Mouse (Mus musculus) right cerebral cortex, postnatal 10 days (tissue): ENCODE results near the gene 4930522L14Rik.
"Not testable (repeated sequence)": the region's sequence is repeated elsewhere in the genome, so short reads cannot be mapped to it uniquely, and the experiment has no call there.

Experiments used
- DNase-seq, 2 experiments: peaks; one replicate each; pipeline ENCODE4 v3.0.0; 2021; ENCODE audit warnings: low spot score in 2 of 2

4930522L14Rik gene

DNA sequence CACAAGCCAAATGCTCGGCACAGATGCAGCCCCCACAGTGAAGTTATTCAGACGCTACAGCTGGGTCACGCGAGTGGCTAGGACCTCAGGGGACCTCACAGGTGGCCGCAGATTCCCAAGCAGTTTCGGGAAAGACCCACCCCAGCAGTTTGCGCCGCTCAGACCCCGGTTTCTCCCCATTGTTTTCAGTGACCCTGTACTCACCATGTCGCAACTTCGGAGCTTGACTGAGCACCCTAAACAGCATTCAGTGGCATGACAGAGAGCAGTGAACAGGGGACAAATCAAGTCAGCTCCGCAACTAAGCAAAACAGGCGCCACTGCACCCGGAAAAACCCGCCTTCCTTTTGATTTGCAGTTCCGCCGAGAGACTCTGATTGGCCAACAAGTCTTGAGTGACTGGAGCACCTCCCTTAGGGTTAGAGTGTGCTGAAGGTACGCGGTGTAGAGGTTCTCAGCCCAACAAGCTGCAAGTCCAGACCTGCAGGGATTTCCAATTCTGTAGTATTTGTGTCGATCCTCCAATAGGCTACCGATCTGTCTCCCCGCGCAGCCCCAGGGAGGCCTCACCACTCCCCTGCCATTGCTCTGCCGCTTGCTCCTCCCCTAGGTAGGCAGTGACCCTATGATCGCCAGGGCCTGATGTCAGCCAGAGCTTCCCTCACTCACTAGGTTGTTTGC lies at the start of gene 4930522L14Rik:
TSS of gene 4930522L14Rik (minus strand) at position 496 of the 681 bp plus-strand sequence.
- peak; percentile 67 to 70 for DNase-seq

DNA sequence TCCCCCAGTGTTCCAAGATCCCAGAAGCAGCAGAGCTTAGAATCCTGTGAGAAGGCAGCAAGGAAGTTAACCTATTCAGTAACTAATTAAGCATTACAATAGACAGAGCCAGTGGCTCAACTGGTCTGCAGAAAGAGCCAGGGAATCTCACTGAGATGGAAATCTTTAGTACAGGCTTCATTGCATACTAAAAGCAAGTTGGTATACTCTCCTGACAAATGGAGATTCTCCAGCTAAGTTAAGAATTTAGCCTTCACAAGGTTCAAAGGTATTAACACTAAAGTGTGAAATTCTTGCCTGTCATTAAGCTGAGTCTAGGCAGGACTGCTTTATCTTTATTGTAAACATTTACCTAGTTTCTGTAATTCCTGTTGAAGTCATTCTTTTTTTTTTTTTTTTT lies 49.8 kb upstream of the 4930522L14Rik start:
- not testable (repeated sequence) for DNase-seq

DNA sequence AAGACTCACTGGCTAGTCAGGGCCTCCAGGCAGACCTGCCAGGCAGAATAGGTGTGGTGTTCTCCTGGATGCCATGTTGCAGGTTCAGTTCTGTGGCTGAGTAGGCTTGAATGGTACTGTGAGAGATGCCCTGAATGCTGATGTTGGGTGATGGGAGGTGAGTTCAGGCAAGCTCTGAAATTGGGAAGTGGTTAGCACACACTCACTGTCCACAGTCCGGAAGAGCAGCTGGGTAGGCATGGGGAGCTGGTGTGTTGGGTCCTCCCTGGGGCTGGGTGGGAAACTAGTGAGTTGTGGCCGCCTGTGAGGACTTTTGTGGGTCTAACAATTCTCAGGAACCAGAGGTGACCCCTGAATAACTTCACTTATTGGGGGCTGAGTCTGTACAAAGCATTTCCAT lies 48.3 kb upstream of the 4930522L14Rik start:
- DNase-seq: not testable (repeated sequence)

DNA sequence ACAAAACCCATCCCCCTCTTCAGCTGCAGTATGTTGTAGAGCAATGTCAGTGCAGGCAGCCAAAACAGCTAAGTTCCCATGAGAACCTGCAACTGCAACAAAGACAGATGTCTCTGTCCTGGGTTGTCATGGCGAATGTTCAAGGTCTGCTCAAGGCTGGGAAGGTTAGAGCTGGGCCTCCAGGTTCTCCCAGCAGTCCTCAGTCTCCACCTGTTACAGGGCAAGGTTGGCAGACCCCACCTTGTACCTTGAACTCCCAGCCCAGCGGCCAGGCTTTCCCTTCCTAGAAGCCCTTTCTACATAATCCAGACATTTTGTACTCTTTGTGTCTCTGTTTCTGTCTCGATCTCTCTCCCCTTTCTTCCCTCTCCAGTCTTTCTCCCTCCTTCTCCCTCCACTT lies 45.3 kb upstream of the 4930522L14Rik start:
- DNase-seq: not testable (repeated sequence)

DNA sequence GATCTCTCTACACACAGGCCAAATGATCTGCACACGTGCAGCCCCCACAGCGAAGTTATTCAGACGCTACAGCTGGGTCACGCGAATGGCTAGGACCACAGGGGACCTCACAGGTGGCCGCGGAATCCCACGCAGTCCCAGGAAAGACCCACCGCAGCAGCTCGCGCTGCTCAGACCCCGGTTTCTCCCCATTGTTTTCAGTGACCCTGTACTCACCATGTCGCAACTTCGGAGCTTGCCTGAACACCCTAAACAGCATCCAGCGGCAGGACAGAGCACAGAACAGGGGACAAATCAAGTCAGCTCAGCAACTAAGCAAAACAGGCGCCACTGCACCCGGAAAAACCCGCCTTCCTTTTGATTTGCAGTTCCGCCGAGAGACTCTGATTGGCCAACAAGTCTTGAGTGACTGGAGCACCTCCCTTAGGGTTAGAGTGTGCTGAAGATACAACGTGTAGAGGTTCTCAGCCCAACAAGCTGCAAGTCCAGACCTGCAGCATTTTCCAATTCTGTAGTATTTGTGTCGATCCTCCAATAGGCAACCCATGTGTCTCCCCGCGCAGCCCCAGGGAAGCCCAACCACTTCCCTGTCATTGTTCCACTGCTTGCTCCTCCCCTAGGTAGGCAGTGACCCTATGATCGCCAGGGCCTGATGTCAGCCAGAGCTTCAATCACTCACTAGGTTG lies 44.4 kb upstream of the 4930522L14Rik start:
- peak; percentile 29 to 36 for DNase-seq

DNA sequence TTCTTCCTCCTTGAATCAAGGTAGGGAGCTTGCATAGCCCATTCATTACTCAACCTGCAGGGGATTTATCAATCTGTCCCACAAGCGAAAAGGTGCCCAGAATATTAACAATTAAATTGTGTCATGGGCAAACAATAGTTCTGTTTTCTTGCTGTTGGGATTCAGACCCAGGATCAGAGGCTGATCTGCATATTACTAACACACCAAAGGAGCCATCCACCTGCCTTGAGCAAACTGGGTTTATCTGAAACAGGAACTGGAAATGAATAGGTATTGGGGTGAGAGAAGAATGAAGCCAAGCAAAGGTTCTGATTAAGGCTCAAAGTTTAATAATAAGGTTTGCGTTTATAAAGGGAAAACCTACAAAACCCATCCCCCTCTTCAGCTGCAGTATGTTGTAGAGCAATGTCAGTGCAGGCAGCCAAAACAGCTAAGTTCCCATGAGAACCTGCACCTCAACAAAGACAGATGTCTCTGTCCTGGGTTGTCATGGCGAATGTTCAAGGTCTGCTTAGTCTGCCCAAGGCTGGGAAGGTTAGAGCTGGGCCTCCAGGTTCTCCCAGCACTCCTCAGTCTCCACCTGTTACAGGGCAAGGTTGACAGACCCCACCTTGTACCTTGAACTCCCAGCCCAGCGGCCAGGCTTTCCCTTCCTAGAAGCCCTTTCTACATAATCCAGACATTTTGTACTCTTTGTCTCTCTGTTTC lies 541 bp upstream of the 4930522L14Rik start:
- DNase-seq: not testable (repeated sequence)

DNA sequence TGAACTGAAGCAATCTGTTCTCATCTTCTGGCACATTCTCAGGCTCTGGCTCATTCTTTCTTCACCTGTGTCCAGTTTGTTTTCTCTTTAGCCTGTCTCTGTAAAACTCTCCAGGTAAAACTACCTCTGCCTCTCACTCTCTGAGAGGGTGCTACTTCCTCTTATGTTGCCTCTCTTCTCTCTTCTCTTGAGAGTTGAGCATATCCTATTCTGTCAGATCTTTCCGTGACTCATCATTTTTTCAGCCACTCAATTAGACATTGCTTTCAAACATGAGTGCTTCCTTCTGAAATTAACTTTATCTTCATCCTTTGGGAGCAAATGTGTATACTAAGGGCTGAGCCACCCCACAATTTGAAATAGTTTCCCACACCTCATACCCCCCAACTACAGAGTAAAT lies 6.6 kb downstream of the 4930522L14Rik start:
- DNase-seq: not testable (repeated sequence)

DNA sequence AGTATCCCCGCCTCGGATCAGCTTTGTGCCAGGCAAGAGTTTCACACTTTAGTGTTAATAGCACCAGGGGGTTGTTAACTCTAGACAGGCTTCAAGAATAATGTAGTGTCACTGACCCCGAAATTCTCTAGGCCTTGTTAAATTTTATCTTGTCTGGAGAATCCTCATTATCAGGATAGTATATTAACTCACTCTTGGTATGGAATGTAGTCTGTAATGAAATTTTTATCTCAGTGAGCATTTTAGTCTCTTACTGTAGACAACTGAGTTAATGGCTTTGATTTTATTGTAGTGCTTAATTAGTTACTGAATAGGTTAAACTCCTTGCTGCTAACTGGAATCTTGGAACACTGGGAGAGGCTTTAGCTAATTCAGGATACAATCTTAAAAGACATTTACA lies 34.3 kb downstream of the 4930522L14Rik start:
- DNase-seq: not testable (repeated sequence)

DNA sequence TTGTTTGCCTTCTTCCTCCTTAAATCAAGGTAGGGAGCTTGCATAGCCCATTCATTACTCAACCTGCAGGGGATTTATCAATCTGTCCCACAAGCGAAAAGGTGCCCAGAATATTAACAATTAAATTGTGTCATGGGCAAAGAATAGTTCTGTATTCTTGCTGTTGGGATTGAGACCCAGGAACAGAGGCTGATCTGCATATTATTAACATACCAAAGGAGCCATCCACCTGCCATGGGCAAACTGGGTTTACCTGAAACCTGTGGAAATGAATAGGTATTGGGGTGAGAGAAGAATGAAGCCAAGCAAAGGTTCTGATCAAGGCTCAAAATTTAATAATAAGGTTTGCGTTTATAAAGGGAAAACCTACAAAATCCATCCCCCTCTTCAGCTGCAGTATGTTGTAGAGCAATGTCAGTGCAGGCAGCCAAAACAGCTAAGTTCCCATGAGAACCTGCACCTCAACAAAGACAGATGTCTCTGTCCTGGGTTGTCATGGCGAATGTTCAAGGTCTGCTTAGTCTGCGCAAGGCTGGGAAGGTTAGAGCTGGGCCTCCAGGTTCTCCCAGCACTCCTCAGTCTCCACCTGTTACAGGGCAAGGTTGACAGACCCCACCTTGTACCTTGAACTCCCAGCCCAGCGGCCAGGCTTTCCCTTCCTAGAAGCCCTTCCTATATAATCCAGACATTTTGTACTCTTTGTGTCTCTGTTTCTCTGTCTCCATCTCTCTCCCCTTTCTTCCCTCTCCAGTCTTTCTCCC lies 60.3 kb downstream of the 4930522L14Rik start:
- DNase-seq: not testable (repeated sequence)

DNA sequence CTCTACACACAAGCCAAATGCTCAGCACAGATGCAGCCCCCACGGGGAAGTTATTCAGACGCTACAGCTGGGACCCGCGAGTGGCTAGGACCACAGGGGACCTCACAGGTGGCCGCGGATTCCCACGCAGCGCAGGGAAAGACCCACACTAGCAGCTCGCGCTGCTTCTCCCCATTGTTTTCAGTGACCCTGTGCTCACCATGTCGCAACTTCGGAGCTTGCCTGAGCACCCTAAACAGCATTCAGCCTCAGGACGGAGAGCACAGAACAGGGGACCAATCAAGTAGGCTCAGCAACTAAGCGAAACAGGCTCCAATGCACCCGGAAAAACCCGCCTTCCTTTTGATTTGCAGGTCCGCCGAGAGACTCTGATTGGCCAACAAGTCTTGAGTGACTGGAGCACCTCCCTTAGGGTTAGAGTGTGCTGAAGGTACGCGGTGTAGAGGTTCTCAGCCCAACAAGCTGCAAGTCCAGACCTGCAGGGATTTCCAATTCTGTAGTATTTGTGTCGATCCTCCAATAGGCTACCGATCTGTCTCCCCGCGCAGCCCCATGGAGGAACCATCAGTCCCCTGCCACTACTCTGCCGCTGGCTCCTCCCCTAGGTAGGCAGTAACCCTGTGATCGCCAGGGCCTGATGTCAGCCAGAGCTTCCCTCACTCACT lies 61.0 kb downstream of the 4930522L14Rik start, which contains the start of gene 5430403G16Rik:
TSS of gene 5430403G16Rik (minus strand) at position 505 of the 665 bp plus-strand sequence.
- DNase-seq: peak; percentile 86 to 90
